Mouse (Mus musculus) MEL (cell line): Measurements from ENCODE around the gene Cacna1i. TPM values are rescaled to one million over a fixed set of nuclear protein-coding genes. Genes with fewer than 3 reads are reported as not detected.

Source experiments
- DNase-seq: peaks from one replicate; pipeline ENCODE4 v3.0.0; 2011; ENCODE audit warnings: low read depth, low spot score
- H3K27ac ChIP-seq: 2 replicates; pipeline ENCODE4 v1.5.1; 2012; ENCODE audit warnings: low read depth, mild to moderate bottlenecking, control low read depth, low read length, moderate library complexity; ENCODE audit not compliant: control insufficient read depth
- H3K27me3 ChIP-seq, 2 experiments: fragments of 150-350 bp in 1 of 2; sonication (generic) in 1 of 2; 2 replicates each; pipeline ENCODE4 v1.6.1; 2012; ENCODE audit warnings: low read length in 2 of 2, mild to moderate bottlenecking in 2 of 2, improper control_type of control experiment in 1 of 2, moderate library complexity in 1 of 2; ENCODE audit not compliant: insufficient read depth in 2 of 2, control insufficient read depth in 1 of 2
- H3K36me3 ChIP-seq, 2 experiments: 2 replicates each; pipeline ENCODE4 v1.6.1; 2012 to 2014; ENCODE audit warnings: low read length in 2 of 2, improper control_type of control experiment in 1 of 2, inconsistent platforms in 1 of 2, mild to moderate bottlenecking in 1 of 2; ENCODE audit not compliant: insufficient read depth in 2 of 2, control insufficient read depth in 1 of 2
- H3K4me1 ChIP-seq, 2 experiments: fragments of 150-350 bp in 1 of 2; sonication (generic) in 1 of 2; 2 replicates each; pipeline ENCODE4 v1.6.1; 2012; ENCODE audit warnings: low read length in 2 of 2, improper control_type of control experiment in 1 of 2, mild to moderate bottlenecking in 1 of 2; ENCODE audit not compliant: insufficient read depth in 2 of 2, control insufficient read depth in 1 of 2
- H3K4me3 ChIP-seq, 2 experiments: fragments of 150-350 bp in 1 of 2; sonication (generic) in 1 of 2; 2 replicates each; pipeline ENCODE4 v1.5.1; 2012; ENCODE audit warnings: low read depth in 2 of 2, low read length in 2 of 2, mild to moderate bottlenecking in 2 of 2, moderate library complexity in 2 of 2, control low read depth in 1 of 2, improper control_type of control experiment in 1 of 2; ENCODE audit not compliant: control insufficient read depth in 1 of 2, insufficient read depth in 1 of 2
- H3K79me2 ChIP-seq: 2 replicates; pipeline ENCODE4 v1.6.1; 2012; ENCODE audit warnings: mild to moderate bottlenecking, low read length, moderate library complexity; ENCODE audit not compliant: control insufficient read depth, poor library complexity, insufficient read depth
- H3K9ac ChIP-seq: 2 replicates; pipeline ENCODE4 v1.6.1; 2012; ENCODE audit warnings: low read depth, mild to moderate bottlenecking, control low read depth, low read length, moderate library complexity; ENCODE audit not compliant: control insufficient read depth, poor library complexity, severe bottlenecking
- H3K9me3 ChIP-seq: fragments of 150-350 bp; sonication (generic); replicated peaks from 2 replicates; pipeline ENCODE4 v1.6.1; 2012; ENCODE audit warnings: mild to moderate bottlenecking, low read length, improper control_type of control experiment, moderate library complexity; ENCODE audit not compliant: insufficient read depth
- BHLHE40 ChIP-seq: IDR thresholded peaks from 2 replicates; pipeline ENCODE4 v1.6.1; 2012; ENCODE audit warnings: low read depth, mild to moderate bottlenecking, inconsistent platforms, low read length, improper control_type of control experiment, borderline replicate concordance
- CHD1 ChIP-seq: IDR thresholded peaks from 2 replicates; pipeline ENCODE4 v1.6.1; 2012; ENCODE audit warnings: low read depth, mild to moderate bottlenecking, inconsistent platforms, low read length, improper control_type of control experiment
- CHD2 ChIP-seq: IDR thresholded peaks from 2 replicates; pipeline ENCODE4 v1.6.1; 2011; ENCODE audit warnings: low read length, improper control_type of control experiment
- ELF1 ChIP-seq: IDR thresholded peaks from 2 replicates; pipeline ENCODE4 v1.6.1; 2014; ENCODE audit warnings: low read depth, mild to moderate bottlenecking, inconsistent platforms, low read length, improper control_type of control experiment, moderate library complexity
- EP300 ChIP-seq, 2 experiments: IDR thresholded peaks; 2 replicates each; pipeline ENCODE4 v1.6.1; 2011; ENCODE audit warnings: improper control_type of control experiment in 2 of 2, low read length in 2 of 2, low read depth in 1 of 2, mild to moderate bottlenecking in 1 of 2
- HCFC1 ChIP-seq: IDR thresholded peaks from 2 replicates; pipeline ENCODE4 v1.6.1; 2012; ENCODE audit warnings: low read depth, mild to moderate bottlenecking, inconsistent platforms, low read length, improper control_type of control experiment, moderate library complexity
- MAZ ChIP-seq: IDR thresholded peaks from 2 replicates; pipeline ENCODE4 v1.6.1; 2012; ENCODE audit warnings: low read depth, mild to moderate bottlenecking, inconsistent platforms, low read length, improper control_type of control experiment
- MEF2A ChIP-seq: IDR thresholded peaks from 2 replicates; pipeline ENCODE4 v1.6.1; 2014; ENCODE audit warnings: low read depth, mild to moderate bottlenecking, inconsistent platforms, low read length, improper control_type of control experiment; ENCODE audit not compliant: poor library complexity, insufficient replicate concordance, severe bottlenecking; ENCODE audit errors: extremely low read depth
- MXI1 ChIP-seq: IDR thresholded peaks from 2 replicates; pipeline ENCODE4 v1.6.1; 2011; ENCODE audit warnings: mild to moderate bottlenecking, low read depth, low read length, improper control_type of control experiment
- MYC ChIP-seq: IDR thresholded peaks from 2 replicates; pipeline ENCODE4 v1.6.1; 2011; ENCODE audit warnings: low read depth, mild to moderate bottlenecking, low read length, improper control_type of control experiment, moderate library complexity
- NRF1 ChIP-seq: IDR thresholded peaks from 2 replicates; pipeline ENCODE4 v1.6.1; 2014; ENCODE audit warnings: low read depth, mild to moderate bottlenecking, inconsistent platforms, low read length, improper control_type of control experiment, moderate library complexity; ENCODE audit not compliant: poor library complexity, insufficient read depth, severe bottlenecking
- POLR2A ChIP-seq, 2 experiments: IDR thresholded peaks; 2 replicates each; pipeline ENCODE4 v1.6.1; 2011 to 2012; ENCODE audit warnings: low read length in 2 of 2, mild to moderate bottlenecking in 2 of 2, control low read depth in 1 of 2, improper control_type of control experiment in 1 of 2, low read depth in 1 of 2, moderate library complexity in 1 of 2; ENCODE audit not compliant: control insufficient read depth in 1 of 2, insufficient read depth in 1 of 2, poor library complexity in 1 of 2
- RCOR1 ChIP-seq: IDR thresholded peaks from 2 replicates; pipeline ENCODE4 v1.6.1; 2012; ENCODE audit warnings: low read depth, mild to moderate bottlenecking, inconsistent platforms, low read length, improper control_type of control experiment
- SIN3A ChIP-seq: IDR thresholded peaks from 2 replicates; pipeline ENCODE4 v1.6.1; 2012; ENCODE audit warnings: low read length, improper control_type of control experiment, inconsistent platforms
- SMC3 ChIP-seq: IDR thresholded peaks from 2 replicates; pipeline ENCODE4 v1.6.1; 2011; ENCODE audit warnings: low read depth, low read length, improper control_type of control experiment
- TAL1 ChIP-seq: IDR thresholded peaks from 2 replicates; pipeline ENCODE4 v1.6.1; 2012; ENCODE audit warnings: mild to moderate bottlenecking, inconsistent platforms, low read length, moderate library complexity, mixed read lengths
- TCF12 ChIP-seq: IDR thresholded peaks from 2 replicates; pipeline ENCODE4 v1.6.1; 2014; ENCODE audit warnings: low read depth, mild to moderate bottlenecking, inconsistent platforms, low read length, improper control_type of control experiment, moderate library complexity
- UBTF ChIP-seq: IDR thresholded peaks from 2 replicates; pipeline ENCODE4 v1.6.1; 2012; ENCODE audit warnings: low read depth, mild to moderate bottlenecking, inconsistent platforms, low read length, improper control_type of control experiment, moderate library complexity, borderline replicate concordance; ENCODE audit not compliant: insufficient read depth
- USF2 ChIP-seq, 2 experiments: IDR thresholded peaks; 2 replicates each; pipeline ENCODE4 v1.6.1; 2011 to 2012; ENCODE audit warnings: improper control_type of control experiment in 2 of 2, low read length in 2 of 2, borderline replicate concordance in 1 of 2, inconsistent platforms in 1 of 2, low read depth in 1 of 2, mild to moderate bottlenecking in 1 of 2; ENCODE audit not compliant: insufficient read depth in 1 of 2
- ZC3H11A ChIP-seq: IDR thresholded peaks from 2 replicates; pipeline ENCODE4 v1.6.1; 2012; ENCODE audit warnings: low read depth, mild to moderate bottlenecking, inconsistent platforms, low read length, improper control_type of control experiment
- ZMIZ1 ChIP-seq: IDR thresholded peaks from 2 replicates; pipeline ENCODE4 v1.6.1; 2012; ENCODE audit warnings: low read depth, mild to moderate bottlenecking, inconsistent platforms, low read length, improper control_type of control experiment, moderate library complexity
- polyA plus RNA-seq, 2 experiments: library from polyadenylated mRNA; stranded (reverse) in 1 of 2; unstranded in 1 of 2; fragments of >175 nt in 1 of 2; fragments of >200 nt in 1 of 2; gene quantifications; 2 replicates each; pipeline versions ENCODE4 v1.2.1 to v1.2.4; 2012; ENCODE audit warnings: low replicate concordance in 2 of 2, low read depth in 1 of 2; ENCODE audit not compliant: insufficient read length in 2 of 2, insufficient read depth in 1 of 2, missing spikeins in 1 of 2
- total RNA-seq: library from RNA; depleted of rRNA; stranded (reverse); fragments of 300-350 nt; gene quantifications from 2 replicates; pipeline ENCODE4 v1.2.3, GENCODE M21; 2012

Cacna1i gene
- total and polyA plus RNA-seq, 3 experiments = not detected

DNA sequence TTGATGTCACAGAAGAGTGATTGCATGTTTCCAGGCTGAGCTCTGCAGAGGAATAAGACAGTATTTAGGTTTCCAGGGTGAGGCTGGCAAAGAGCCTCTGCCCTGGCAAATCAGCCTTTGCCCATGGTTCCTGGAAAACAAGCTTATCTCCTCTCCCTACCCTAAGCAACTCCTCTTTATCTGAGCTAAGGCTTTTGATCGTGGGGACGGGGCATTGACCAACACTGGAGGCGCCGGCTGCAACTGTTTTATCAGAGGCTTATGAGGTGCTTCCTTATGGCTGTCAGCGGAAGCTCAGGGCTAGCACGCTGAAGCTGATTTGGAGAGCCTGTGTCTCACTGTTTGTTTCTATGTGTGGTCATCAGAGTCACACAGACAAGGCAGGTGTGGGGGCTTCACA lies 36.5 kb upstream of the Cacna1i start (continued):
- TF ChIP-seq CHD1 = no peak

DNA sequence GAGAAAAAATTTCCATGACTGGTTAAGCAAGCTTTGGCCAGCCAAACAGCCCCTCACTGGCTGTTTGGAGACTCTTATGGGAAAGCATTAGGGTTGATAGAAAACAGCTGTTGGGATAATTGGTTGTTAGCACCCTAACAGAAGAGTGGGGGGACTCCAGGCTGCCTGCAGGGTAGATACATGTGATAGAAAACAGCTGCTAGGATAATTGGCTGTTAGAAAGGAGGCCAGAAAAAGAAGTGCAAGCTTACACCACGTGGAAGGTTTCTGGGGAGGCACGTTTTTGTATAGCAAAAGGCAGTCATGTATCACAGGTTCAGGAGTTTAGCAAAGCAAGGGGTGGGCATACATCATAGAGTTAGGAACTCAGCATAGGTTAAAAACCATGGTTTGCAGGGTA lies 33.5 kb upstream of the Cacna1i start:
- Histone ChIP-seq H3K4me3 (no peak overlapping the region), H3K36me3 (peaks cover 14 to 26% of the 10 kb centered on the region in 2 experiments), H3K27me3 (no peaks in the 10 kb centered on the region), H3K79me2 (peaks cover 24% of the 10 kb centered on the region), H3K9me3 (no peaks in the 10 kb centered on the region), H3K4me1 (peaks cover 6 to 28% of the 10 kb centered on the region in 2 experiments), H3K27ac (peak overlapping the region; percentile 12; the same call in 1 of the 2 replicates), H3K9ac (no peak overlapping the region)
- DNase-seq = no peak
- no peak for TF ChIP-seq TAL1
- no peak for TF ChIP-seq BHLHE40
- TF ChIP-seq MYC = no peak
- TF ChIP-seq UBTF = no peak
- no peak for TF ChIP-seq HCFC1
- no peak for TF ChIP-seq ZMIZ1
- TF ChIP-seq RCOR1 = no peak
- TF ChIP-seq ZC3H11A = no peak
- TF ChIP-seq CHD2 = no peak
- no peak for TF ChIP-seq MXI1
- TF ChIP-seq ELF1 = no peak
- TF ChIP-seq MEF2A = no peak
- TF ChIP-seq SIN3A = no peak
- no peak for TF ChIP-seq EP300 (IDR thresholded peaks at IDR 0.05; ENCODE audit: low read depth in 1 of 2, low read length in 2 of 2)
- no peak for TF ChIP-seq USF2 (IDR thresholded peaks at IDR 0.05; ENCODE audit: borderline replicate concordance in 1 of 2, insufficient read depth in 1 of 2, low read depth in 1 of 2, low read length in 2 of 2)
- no peak for TF ChIP-seq TCF12
- TF ChIP-seq NRF1 = no peak

DNA sequence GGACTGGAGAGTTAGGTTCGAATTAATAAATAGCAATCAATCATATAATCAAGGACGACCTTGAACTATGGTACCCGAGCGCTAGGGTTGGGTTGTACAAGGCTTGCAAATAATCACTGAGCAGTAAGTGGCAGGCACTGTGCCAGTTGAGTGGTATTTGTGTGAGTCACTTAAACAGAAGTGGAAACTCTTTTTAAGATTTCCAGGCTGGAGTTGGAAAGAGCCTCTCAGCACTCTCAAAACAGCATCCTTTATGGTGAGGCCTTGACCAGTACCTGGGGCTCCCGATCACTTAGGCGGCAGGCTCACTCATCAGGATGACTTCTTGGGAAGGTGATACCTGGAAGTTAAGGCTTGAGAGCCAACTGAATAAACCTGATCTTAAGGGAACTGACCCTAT lies 32.8 kb upstream of the Cacna1i start:
- H3K9me3 ChIP-seq = no peaks in the 10 kb centered on the region
- TF ChIP-seq MAZ (no peak), POLR2A (IDR thresholded peaks at IDR 0.05; ENCODE audit: control insufficient read depth in 1 of 2, insufficient read depth in 1 of 2, low read depth in 1 of 2, low read length in 2 of 2, poor library complexity in 1 of 2) (no peak), SMC3 (no peak), CHD1 (0 out of 2 replicates have a peak, but pooled peaks have one; percentile 9), CHD2 (no peak), MEF2A (no peak)
- peak overlapping the region; percentile 86 for H3K27ac ChIP-seq
- peaks cover 11 to 26% of the 10 kb centered on the region in 2 experiments for H3K36me3 ChIP-seq
- H3K9ac ChIP-seq = peak overlapping the region; percentile 85
- peak; percentile 73 for DNase-seq
- H3K4me3 ChIP-seq = peak overlapping the region; percentile 72
- peaks cover 6 to 28% of the 10 kb centered on the region in 2 experiments for H3K4me1 ChIP-seq
- peaks cover 24% of the 10 kb centered on the region for H3K79me2 ChIP-seq
- no peaks in the 10 kb centered on the region for H3K27me3 ChIP-seq
